ENCODE assay signal across 31 mouse cellular contexts in genomic region chr4:88533499-88533898, GRCm38 (mm10). TPM values are rescaled to one million over a fixed set of nuclear protein-coding genes. Genes with fewer than 3 reads are reported as not detected.
"Had no signal": no experiment of that assay in that cellular context is flagged by ENCODE, and none has a peak within 500 bp of the region (broad histone marks: within the 10 kb centered on the region; RNA-seq: fewer than 3 reads in every experiment).

No protein-coding gene starts in this region.

- DNase-seq: layer of hippocampus, adult 9-11 months; lung, adult 2 months; lung, postnatal 14 days; lung, postnatal 4 days; midbrain, embryonic 14.5 days; thymus, adult 18-20 months; thymus, postnatal 36 days had no signal

- H3K36me3 ChIP-seq: liver, embryonic 15.5 days had no signal

- ATAC-seq: hindbrain, postnatal 0 days; intestine, postnatal 0 days had no signal

- H3K27me3 ChIP-seq: liver, embryonic 15.5 days had no signal

- H3K9ac ChIP-seq: liver, embryonic 15.5 days had no signal

- H3K9me3 ChIP-seq: liver, embryonic 15.5 days had no signal

- H3K4me2 ChIP-seq: liver, embryonic 15.5 days; midbrain, embryonic 11.5 days had no signal

- H3K4me3 ChIP-seq: layer of hippocampus, adult 2 months; liver, embryonic 15.5 days had no signal

- H3K27ac ChIP-seq: hindbrain, postnatal 0 days; layer of hippocampus, adult 2 months; liver, embryonic 15.5 days had no signal

RNA-seq across cellular contexts. Expression of gene Ifnb1, which starts 10.9 kb away (rescaled TPM):
- total RNA-seq: hindbrain, postnatal 0 days; layer of hippocampus, adult 2 months; layer of hippocampus, postnatal 25 days; left cerebral cortex, adult 18-20 months; left cerebral cortex, postnatal 10 days; left cerebral cortex, postnatal 36 days; megakaryocyte progenitor cell, adult 5-6 weeks; megakaryocyte-erythroid progenitor cell, adult 5-6 weeks; midbrain, postnatal 0 days had no signal
- polyA plus RNA-seq: hindbrain, postnatal 0 days; intestine, embryonic 14.5 days; intestine, postnatal 0 days; large intestine, adult 2 months; limb, embryonic 11.5 days; limb, embryonic 14.5 days; liver, embryonic 15.5 days; lung, adult 2 months; lung, embryonic 16.5 days; midbrain, embryonic 11.5 days; midbrain, embryonic 14.5 days; midbrain, postnatal 0 days; neural tube, embryonic 11.5 days; neural tube, embryonic 14.5 days; small intestine, adult 2 months; spleen, adult 2 months; stomach, embryonic 16.5 days; testis, adult 2 months; urinary bladder, adult 2 months had no signal

RNA-seq across cellular contexts. Expression of gene Ifna15, which starts 24.5 kb away (rescaled TPM):
- total RNA-seq: hindbrain, postnatal 0 days; layer of hippocampus, adult 2 months; layer of hippocampus, postnatal 25 days; left cerebral cortex, adult 18-20 months; left cerebral cortex, postnatal 10 days; left cerebral cortex, postnatal 36 days; megakaryocyte progenitor cell, adult 5-6 weeks; megakaryocyte-erythroid progenitor cell, adult 5-6 weeks; midbrain, postnatal 0 days had no signal
- polyA plus RNA-seq: hindbrain, postnatal 0 days; intestine, embryonic 14.5 days; intestine, postnatal 0 days; large intestine, adult 2 months; limb, embryonic 11.5 days; limb, embryonic 14.5 days; liver, embryonic 15.5 days; lung, adult 2 months; lung, embryonic 16.5 days; midbrain, embryonic 11.5 days; midbrain, embryonic 14.5 days; midbrain, postnatal 0 days; neural tube, embryonic 11.5 days; neural tube, embryonic 14.5 days; small intestine, adult 2 months; spleen, adult 2 months; stomach, embryonic 16.5 days; testis, adult 2 months; urinary bladder, adult 2 months had no signal

RNA-seq across cellular contexts. Expression of gene Ifna14, which starts 38.1 kb away (rescaled TPM):
- total RNA-seq: hindbrain, postnatal 0 days; layer of hippocampus, adult 2 months; layer of hippocampus, postnatal 25 days; left cerebral cortex, adult 18-20 months; left cerebral cortex, postnatal 10 days; left cerebral cortex, postnatal 36 days; megakaryocyte progenitor cell, adult 5-6 weeks; megakaryocyte-erythroid progenitor cell, adult 5-6 weeks; midbrain, postnatal 0 days had no signal
- polyA plus RNA-seq: hindbrain, postnatal 0 days; intestine, embryonic 14.5 days; intestine, postnatal 0 days; large intestine, adult 2 months; limb, embryonic 11.5 days; limb, embryonic 14.5 days; liver, embryonic 15.5 days; lung, adult 2 months; lung, embryonic 16.5 days; midbrain, embryonic 11.5 days; midbrain, embryonic 14.5 days; midbrain, postnatal 0 days; neural tube, embryonic 11.5 days; neural tube, embryonic 14.5 days; small intestine, adult 2 months; spleen, adult 2 months; stomach, embryonic 16.5 days; testis, adult 2 months; urinary bladder, adult 2 months had no signal

RNA-seq across cellular contexts. Expression of gene Ifna9, which starts 58.7 kb away (rescaled TPM):
- total RNA-seq: hindbrain, postnatal 0 days; layer of hippocampus, adult 2 months; layer of hippocampus, postnatal 25 days; left cerebral cortex, adult 18-20 months; left cerebral cortex, postnatal 10 days; left cerebral cortex, postnatal 36 days; megakaryocyte progenitor cell, adult 5-6 weeks; megakaryocyte-erythroid progenitor cell, adult 5-6 weeks; midbrain, postnatal 0 days had no signal
- polyA plus RNA-seq: hindbrain, postnatal 0 days; intestine, embryonic 14.5 days; intestine, postnatal 0 days; large intestine, adult 2 months; limb, embryonic 11.5 days; limb, embryonic 14.5 days; liver, embryonic 15.5 days; lung, adult 2 months; lung, embryonic 16.5 days; midbrain, embryonic 11.5 days; midbrain, embryonic 14.5 days; midbrain, postnatal 0 days; neural tube, embryonic 11.5 days; neural tube, embryonic 14.5 days; small intestine, adult 2 months; spleen, adult 2 months; stomach, embryonic 16.5 days; testis, adult 2 months; urinary bladder, adult 2 months had no signal
